In genomic region chr5:31576539-31576975, GRCm38 (mm10) we compare ENCODE assay signal across 8 mouse cellular contexts. TPM values are rescaled to one million over a fixed set of nuclear protein-coding genes. Genes with fewer than 3 reads are reported as not detected.
A peak's percentile ranks its signal among the peaks of the same experiment; 100 is the strongest.
DNase-seq lines count a peak whose midpoint lies in the region; ATAC-seq and TF ChIP-seq lines count a peak whose summit lies in the region.
"Had no signal": no experiment of that assay in that cellular context is flagged by ENCODE, and none has a peak within 500 bp of the region (broad histone marks: within the 10 kb centered on the region; RNA-seq: fewer than 3 reads in every experiment).

No protein-coding gene starts in this region.

- H3K27ac ChIP-seq in lung, embryonic 16.5 days (ENCODE audit: low read length): no peak overlapping the region
- no peak overlapping the region for H3K27ac ChIP-seq in kidney, adult 2 months (ENCODE audit: insufficient read depth, low read depth, low read length)
- H3K27ac ChIP-seq in midbrain, embryonic 13.5 days: no peak overlapping the region
- H3K27ac ChIP-seq: hindbrain, embryonic 14.5 days had no signal

- no peak overlapping the region for H3K4me2 ChIP-seq in lung, embryonic 16.5 days (ENCODE audit: low read depth, low read length)
- no peak overlapping the region for H3K4me2 ChIP-seq in midbrain, embryonic 13.5 days (replicated peaks)
- H3K4me2 ChIP-seq: hindbrain, embryonic 14.5 days had no signal

- H3K9ac ChIP-seq in lung, embryonic 16.5 days (ENCODE audit: low read length): no peak overlapping the region
- no peak overlapping the region for H3K9ac ChIP-seq in midbrain, embryonic 13.5 days (replicated peaks)
- H3K9ac ChIP-seq: hindbrain, embryonic 14.5 days had no signal

- no peaks in the 10 kb centered on the region for H3K9me3 ChIP-seq in lung, embryonic 16.5 days (ENCODE audit: control insufficient read depth, low read length)
- no peaks in the 10 kb centered on the region for H3K9me3 ChIP-seq in midbrain, embryonic 13.5 days

- H3K4me1 ChIP-seq in lung, embryonic 16.5 days (replicated peaks; ENCODE audit: control insufficient read depth, insufficient read depth, low read length): peaks cover 3% of the 10 kb centered on the region; the same call in 1 of the 2 replicates
- H3K4me1 ChIP-seq in kidney, adult 2 months (ENCODE audit: control insufficient read depth, insufficient read depth, low read length): peaks cover 8% of the 10 kb centered on the region; the same call in 1 of the 2 replicates
- no peaks in the 10 kb centered on the region for H3K4me1 ChIP-seq in midbrain, embryonic 13.5 days (replicated peaks)

- H3K36me3 ChIP-seq in lung, embryonic 16.5 days (ENCODE audit: control insufficient read depth, insufficient read depth, low read length): no peaks in the 10 kb centered on the region
- no peaks in the 10 kb centered on the region for H3K36me3 ChIP-seq in kidney, adult 2 months (ENCODE audit: control insufficient read depth, insufficient read depth, low read length)
- H3K36me3 ChIP-seq in splenic B cell, adult 2 months (ENCODE audit: control insufficient read depth, insufficient read depth, low read length, poor library complexity, severe bottlenecking): no peaks in the 10 kb centered on the region
- no peaks in the 10 kb centered on the region for H3K36me3 ChIP-seq in midbrain, embryonic 13.5 days

- ATAC-seq in lung, embryonic 16.5 days (ENCODE audit: low read depth): peak; percentile 38; the same call in 1 of the 2 replicates
- ATAC-seq in midbrain, embryonic 13.5 days: no peak

- H3K4me3 ChIP-seq in lung, embryonic 16.5 days (ENCODE audit: low read length): no peak overlapping the region
- no peak overlapping the region for H3K4me3 ChIP-seq in kidney, adult 2 months (ENCODE audit: insufficient read depth, low read depth, low read length)
- H3K4me3 ChIP-seq in midbrain, embryonic 13.5 days (replicated peaks): no peak overlapping the region

- WGBS in lung, embryonic 16.5 days: 74% methylated on average over 7 of the region's 7 CpGs
- WGBS in kidney, adult 2 months: 19% methylated on average over 7 of the region's 7 CpGs
- 84% methylated on average over 7 of the region's 7 CpGs for WGBS in midbrain, embryonic 13.5 days

- H3K27me3 ChIP-seq in lung, embryonic 16.5 days (ENCODE audit: control insufficient read depth, insufficient read depth, low read depth, low read length): no peaks in the 10 kb centered on the region
- no peaks in the 10 kb centered on the region for H3K27me3 ChIP-seq in kidney, adult 2 months (replicated peaks; ENCODE audit: control insufficient read depth, insufficient read depth, low read length)
- no peaks in the 10 kb centered on the region for H3K27me3 ChIP-seq in splenic B cell, adult 2 months (ENCODE audit: control insufficient read depth, insufficient read depth, low read length, poor library complexity, severe bottlenecking)
- no peaks in the 10 kb centered on the region for H3K27me3 ChIP-seq in midbrain, embryonic 13.5 days

- TF ChIP-seq CTCF in kidney, adult 2 months (conservative IDR thresholded peaks at IDR 0.05; ENCODE audit: insufficient read depth, insufficient read length, low read depth, low read length): no peak

- DNase-seq in lung, postnatal 25 days (ENCODE audit: low spot score): no peak
- DNase-seq in adrenal gland, adult 18-20 months (ENCODE audit: low spot score in 2 of 2): peak; percentile 56 to 68
- DNase-seq in kidney, adult 2 months: peak; percentile 46
- DNase-seq in splenic B cell, adult 2 months (ENCODE audit: low read depth, low spot score): peak; percentile 46
- no peak for DNase-seq in cerebellum, postnatal 10 days

- TF ChIP-seq POLR2A in kidney, adult 2 months (IDR thresholded peaks at IDR 0.05; ENCODE audit: low read depth, low read length): no peak

RNA-seq across cellular contexts. Expression of gene Mrpl33, which starts 20.2 kb away (rescaled TPM):
- 286 and 307 TPM in 2 replicates for polyA plus RNA-seq in lung, embryonic 16.5 days (2015; fragmentation: Nextera tagmentation; extraction: Ambion mirVana)
- total RNA-seq in adrenal gland, adult 18-20 months (2021): 100 to 1,000 TPM; 265 to 377 TPM
- polyA plus RNA-seq in kidney, adult 2 months (2012; rRNA removed): 24.1 and 34.3 TPM in 2 replicates
- polyA plus RNA-seq in midbrain, embryonic 13.5 days (2015; fragmentation: Nextera tagmentation; extraction: Ambion mirVana): 188 and 192 TPM in 2 replicates

RNA-seq across cellular contexts. Expression of gene Supt7l, which starts 49.0 kb away (rescaled TPM):
- polyA plus RNA-seq in lung, embryonic 16.5 days (2015; fragmentation: Nextera tagmentation; extraction: Ambion mirVana): 21.9 and 22.1 TPM in 2 replicates
- 10 to 100 TPM; 15.5 to 17.1 TPM for total RNA-seq in adrenal gland, adult 18-20 months (2021)
- 16.2 and 17.7 TPM in 2 replicates for polyA plus RNA-seq in kidney, adult 2 months (2012; rRNA removed)
- polyA plus RNA-seq in midbrain, embryonic 13.5 days (2015; fragmentation: Nextera tagmentation; extraction: Ambion mirVana): 30.5 and 33.7 TPM in 2 replicates

RNA-seq across cellular contexts. Expression of gene Slc4a1ap, which starts 49.8 kb away (rescaled TPM):
- 23.8 and 27.2 TPM in 2 replicates for polyA plus RNA-seq in lung, embryonic 16.5 days (2015; fragmentation: Nextera tagmentation; extraction: Ambion mirVana)
- 10 to 100 TPM; 23.4 to 31.4 TPM for total RNA-seq in adrenal gland, adult 18-20 months (2021)
- 10.4 and 11.2 TPM in 2 replicates for polyA plus RNA-seq in kidney, adult 2 months (2012; rRNA removed)
- 32.6 and 34.8 TPM in 2 replicates for polyA plus RNA-seq in midbrain, embryonic 13.5 days (2015; fragmentation: Nextera tagmentation; extraction: Ambion mirVana)

Comparison
In these comparisons a context has a peak if more than half of its experiments do, and no peak if none do; other contexts are left out.
1. DNase-seq: peak in adrenal gland, adult 18-20 months (2 of 2), kidney, adult 2 months (single experiment) and splenic B cell, adult 2 months (single experiment); none in lung, postnatal 25 days (single experiment) and cerebellum, postnatal 10 days (0 of 2).